ENCODE assay signal across 12 mouse cellular contexts in genomic region chr4:148920610-148921009, GRCm38 (mm10).
DNase-seq lines count a peak whose midpoint lies in the region; ATAC-seq and TF ChIP-seq lines count a peak whose summit lies in the region.
"Had no signal": no experiment of that assay in that cellular context is flagged by ENCODE, and none has a peak within 500 bp of the region (broad histone marks: within the 10 kb centered on the region; RNA-seq: fewer than 3 reads in every experiment).

No protein-coding gene starts in this region.

- DNase-seq in heart, postnatal 4 days: no peak
- peak; percentile 47 to 61 for DNase-seq in kidney, adult 8-10 months
- peak; percentile 48 for DNase-seq in limb, embryonic 11.5 days (ENCODE audit: low spot score)
- no peak for DNase-seq in thymus, postnatal 36 days
- DNase-seq in cerebellum, adult 2 months: no peak
- no peak for DNase-seq in cerebellum, postnatal 14 days
- DNase-seq: cerebellum, adult 11 months had no signal

- no peak for TF ChIP-seq CTCF in cerebellum, adult 2 months (IDR thresholded peaks at IDR 0.05; ENCODE audit: borderline replicate concordance, insufficient read depth, low read depth, low read length)

- peaks cover 84% of the 10 kb centered on the region for H3K4me1 ChIP-seq in heart, embryonic 15.5 days (replicated peaks)
- peaks cover 63% of the 10 kb centered on the region for H3K4me1 ChIP-seq in limb, embryonic 11.5 days (ENCODE audit: control insufficient read depth, insufficient read depth, low read length)
- H3K4me1 ChIP-seq in cerebellum, adult 2 months (ENCODE audit: control insufficient read depth, insufficient read depth, low read length): peaks cover 5% of the 10 kb centered on the region; the same call in 1 of the 2 replicates

- H3K9ac ChIP-seq in heart, embryonic 15.5 days: no peak overlapping the region
- no peak overlapping the region for H3K9ac ChIP-seq in limb, embryonic 11.5 days (ENCODE audit: low read length)
- H3K9ac ChIP-seq: embryonic facial prominence, embryonic 12.5 days; liver, embryonic 15.5 days had no signal

- ATAC-seq in heart, embryonic 15.5 days (replicated peaks; ENCODE audit: insufficient number of reproducible peaks, insufficient read depth, low FRiP score, low read depth): no peak
- peak; percentile 38; the same call in 1 of the 2 replicates for ATAC-seq in granulocyte monocyte progenitor cell, adult 5-6 weeks (replicated peaks; ENCODE audit: poor library complexity, severe bottlenecking)
- ATAC-seq in limb, embryonic 11.5 days (ENCODE audit: insufficient number of reproducible peaks, low FRiP score, low TSS enrichment, low read depth): no peak
- ATAC-seq: activated CD4-positive, CD25-positive, alpha-beta regulatory T cell, adult 4 months had no signal

- H3K27ac ChIP-seq in heart, embryonic 15.5 days: 0 out of 2 replicates have a peak overlapping the region, but pooled peaks have one; percentile 28
- no peak overlapping the region for H3K27ac ChIP-seq in limb, embryonic 11.5 days (replicated peaks; ENCODE audit: low read depth, low read length)
- no peak overlapping the region for H3K27ac ChIP-seq in cerebellum, adult 2 months (ENCODE audit: insufficient read depth, low read length)
- H3K27ac ChIP-seq: embryonic facial prominence, embryonic 12.5 days; liver, embryonic 15.5 days had no signal

- no peak for TF ChIP-seq POLR2A in cerebellum, adult 2 months (IDR thresholded peaks at IDR 0.05; ENCODE audit: borderline replicate concordance, insufficient read depth, low read length)

- H3K4me3 ChIP-seq in heart, embryonic 15.5 days: no peak overlapping the region
- H3K4me3 ChIP-seq in limb, embryonic 11.5 days (ENCODE audit: low read depth, low read length): no peak overlapping the region
- H3K4me3 ChIP-seq in cerebellum, adult 2 months (replicated peaks; ENCODE audit: insufficient read depth, low read depth, low read length): no peak overlapping the region
- H3K4me3 ChIP-seq: embryonic facial prominence, embryonic 12.5 days; liver, embryonic 15.5 days had no signal

- H3K4me2 ChIP-seq in heart, embryonic 15.5 days: no peak overlapping the region
- H3K4me2 ChIP-seq in limb, embryonic 11.5 days (ENCODE audit: low read depth, severe bottlenecking): no peak overlapping the region
- H3K4me2 ChIP-seq: embryonic facial prominence, embryonic 12.5 days; liver, embryonic 15.5 days had no signal

- H3K36me3 ChIP-seq in heart, embryonic 15.5 days: no peaks in the 10 kb centered on the region
- H3K36me3 ChIP-seq in limb, embryonic 11.5 days (ENCODE audit: control insufficient read depth, insufficient read depth, low read length): no peaks in the 10 kb centered on the region
- H3K36me3 ChIP-seq: embryonic facial prominence, embryonic 12.5 days; liver, embryonic 15.5 days had no signal

- H3K27me3 ChIP-seq in heart, embryonic 15.5 days: 0 out of 2 replicates have a peak, but pooled peaks cover 12% of the 10 kb centered on the region
- peaks cover 2% of the 10 kb centered on the region; the same call in 1 of the 2 replicates for H3K27me3 ChIP-seq in limb, embryonic 11.5 days (ENCODE audit: control insufficient read depth, insufficient read depth, low read length)
- peaks cover 1% of the 10 kb centered on the region; the same call in 1 of the 2 replicates for H3K27me3 ChIP-seq in cerebellum, adult 2 months (ENCODE audit: control insufficient read depth, insufficient read depth, low read length)

- H3K9me3 ChIP-seq in heart, embryonic 15.5 days (replicated peaks): no peaks in the 10 kb centered on the region
- H3K9me3 ChIP-seq in limb, embryonic 11.5 days (ENCODE audit: control insufficient read depth, low read length): no peaks in the 10 kb centered on the region
- H3K9me3 ChIP-seq: embryonic facial prominence, embryonic 12.5 days; liver, embryonic 15.5 days had no signal

- WGBS in heart, embryonic 15.5 days: 51% methylated on average over 11 of the region's 11 CpGs
- 7% methylated on average over 11 of the region's 11 CpGs for WGBS in limb, embryonic 11.5 days
- WGBS in cerebellum, adult 2 months: 56% methylated on average over 11 of the region's 11 CpGs

Comparison
In these comparisons a context has a peak if more than half of its experiments do, and no peak if none do; other contexts are left out.
1. DNase-seq: peak in kidney, adult 8-10 months (2 of 2) and limb, embryonic 11.5 days (single experiment); none in heart, postnatal 4 days (single experiment), thymus, postnatal 36 days (0 of 2), cerebellum, adult 2 months (0 of 2) and cerebellum, postnatal 14 days (0 of 2).